Mouse (Mus musculus) heart, adult 2 months (tissue): Measurements from ENCODE around the gene Dnase1l1.

Experiments used
- CTCF ChIP-seq: fragments of 200-600 bp; IDR thresholded peaks from 2 replicates; pipeline ENCODE4 v1.8.1; 2022; ENCODE audit warnings: antibody characterized with exemption, mild to moderate bottlenecking, moderate library complexity
- EP300 ChIP-seq: fragments of 200-500 bp; IDR thresholded peaks from 2 replicates; pipeline ENCODE4 v1.6.1; 2011; ENCODE audit warnings: low read depth, low read length, control low read depth; ENCODE audit not compliant: insufficient read depth
- POLR2A ChIP-seq: fragments of 200-500 bp; IDR thresholded peaks from 2 replicates; pipeline ENCODE4 v1.6.1; 2011; ENCODE audit warnings: mild to moderate bottlenecking, low read depth, low read length, control low read depth; ENCODE audit not compliant: insufficient read depth

DNA sequence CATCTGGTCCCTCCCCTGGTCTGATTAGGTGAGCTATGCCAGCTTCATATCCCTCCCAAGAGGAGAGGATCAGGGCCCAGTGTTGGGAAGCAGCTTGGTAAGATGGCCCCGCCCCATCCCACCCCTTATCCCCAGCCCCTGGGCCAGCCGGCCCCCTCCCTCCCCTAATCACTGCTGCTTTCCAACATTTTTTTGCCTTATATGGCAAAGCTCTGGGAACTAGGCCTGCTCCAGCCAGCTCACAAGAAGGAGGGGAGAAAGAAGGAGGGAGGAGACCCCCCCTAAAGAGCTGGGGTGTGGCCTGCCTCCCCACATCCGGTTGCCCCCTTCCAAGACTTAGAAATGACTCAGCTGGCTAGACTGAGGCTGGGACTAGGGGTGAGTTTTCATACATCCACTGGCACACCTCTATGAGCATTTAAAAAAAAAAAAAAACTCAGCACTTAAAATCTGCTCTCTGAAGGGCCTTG is 37.5 kb downstream of the Dnase1l1 start:
- no peak for TF ChIP-seq CTCF
- TF ChIP-seq EP300: 0 out of 2 replicates have a peak, but pooled peaks have one; percentile 9
- TF ChIP-seq POLR2A: no peak
